Mouse (Mus musculus) ES-E14 (cell line): ENCODE data around the gene Acp6.

Experiments
- CHD2 ChIP-seq: IDR thresholded peaks from 2 replicates; pipeline ENCODE4 v1.6.1; 2014; ENCODE audit warnings: mild to moderate bottlenecking, low read depth, low read length, inconsistent platforms
- HCFC1 ChIP-seq: IDR thresholded peaks from 2 replicates; pipeline ENCODE4 v1.6.1; 2012; ENCODE audit warnings: low read length, inconsistent platforms, borderline replicate concordance; ENCODE audit not compliant: insufficient read depth
- MAFK ChIP-seq: IDR thresholded peaks from 2 replicates; pipeline ENCODE4 v1.6.1; 2014; ENCODE audit warnings: mild to moderate bottlenecking, low read depth, low read length, inconsistent platforms; ENCODE audit not compliant: insufficient read depth
- ZC3H11A ChIP-seq: IDR thresholded peaks from 2 replicates; pipeline ENCODE4 v1.6.1; 2012; ENCODE audit warnings: low read depth, mild to moderate bottlenecking, inconsistent platforms, low read length, borderline replicate concordance
- ZNF384 ChIP-seq: IDR thresholded peaks from 2 replicates; pipeline ENCODE4 v1.6.1; 2012; ENCODE audit warnings: low read depth, low read length, inconsistent platforms

DNA sequence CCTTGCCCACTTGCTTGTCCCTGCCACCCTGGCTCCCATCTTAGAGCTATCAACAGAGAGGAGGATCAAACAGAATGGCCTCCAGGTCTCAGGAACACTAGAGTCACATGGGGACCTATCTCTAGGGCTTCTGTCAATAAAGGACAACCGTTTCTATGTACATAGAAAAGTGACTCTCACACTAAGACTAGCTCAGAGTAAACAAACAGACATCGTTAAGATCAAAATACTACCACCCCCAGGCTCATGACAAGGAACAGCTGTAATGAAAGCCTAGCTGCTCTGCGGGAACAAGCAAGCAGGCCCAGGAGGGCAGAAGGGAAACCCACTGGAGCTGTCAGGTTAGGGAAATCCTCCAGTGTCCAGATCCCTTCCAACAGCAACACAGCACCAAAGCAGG, 56.9 kb downstream of the Acp6 start:
- TF ChIP-seq HCFC1, result no peak
- TF ChIP-seq MAFK, result no peak
- no peak for TF ChIP-seq ZC3H11A
- TF ChIP-seq CHD2, result no peak
- no peak for TF ChIP-seq ZNF384
